Mouse (Mus musculus): Measurements from ENCODE around the gene Ppip5k2. TPM values are rescaled to one million over a fixed set of nuclear protein-coding genes. Genes with fewer than 3 reads are reported as not detected.
A peak's percentile ranks its signal among the peaks of the same experiment; 100 is the strongest.
"Not testable (repeated sequence)": the region's sequence is repeated elsewhere in the genome, so short reads cannot be mapped to it uniquely, and the experiment has no call there.

Gene Ppip5k2
- 16.9 and 17.2 TPM in 2 replicates for total RNA-seq (2021)
- long read RNA-seq, experiment 1, full-length matches to known transcripts, result 2 of 5 reads
- long read RNA-seq, experiment 1, partial matches to known transcripts, result 0 of 5 reads
- long read RNA-seq, experiment 1, other reads (novel, unspliced or antisense), result 3 of 5 reads
- long read RNA-seq, experiment 2, full-length matches to known transcripts, result 3 of 5 reads
- long read RNA-seq, experiment 2, partial matches to known transcripts, result 1 of 5 reads
- long read RNA-seq, experiment 2, other reads (novel, unspliced or antisense), result 1 of 5 reads

DNA sequence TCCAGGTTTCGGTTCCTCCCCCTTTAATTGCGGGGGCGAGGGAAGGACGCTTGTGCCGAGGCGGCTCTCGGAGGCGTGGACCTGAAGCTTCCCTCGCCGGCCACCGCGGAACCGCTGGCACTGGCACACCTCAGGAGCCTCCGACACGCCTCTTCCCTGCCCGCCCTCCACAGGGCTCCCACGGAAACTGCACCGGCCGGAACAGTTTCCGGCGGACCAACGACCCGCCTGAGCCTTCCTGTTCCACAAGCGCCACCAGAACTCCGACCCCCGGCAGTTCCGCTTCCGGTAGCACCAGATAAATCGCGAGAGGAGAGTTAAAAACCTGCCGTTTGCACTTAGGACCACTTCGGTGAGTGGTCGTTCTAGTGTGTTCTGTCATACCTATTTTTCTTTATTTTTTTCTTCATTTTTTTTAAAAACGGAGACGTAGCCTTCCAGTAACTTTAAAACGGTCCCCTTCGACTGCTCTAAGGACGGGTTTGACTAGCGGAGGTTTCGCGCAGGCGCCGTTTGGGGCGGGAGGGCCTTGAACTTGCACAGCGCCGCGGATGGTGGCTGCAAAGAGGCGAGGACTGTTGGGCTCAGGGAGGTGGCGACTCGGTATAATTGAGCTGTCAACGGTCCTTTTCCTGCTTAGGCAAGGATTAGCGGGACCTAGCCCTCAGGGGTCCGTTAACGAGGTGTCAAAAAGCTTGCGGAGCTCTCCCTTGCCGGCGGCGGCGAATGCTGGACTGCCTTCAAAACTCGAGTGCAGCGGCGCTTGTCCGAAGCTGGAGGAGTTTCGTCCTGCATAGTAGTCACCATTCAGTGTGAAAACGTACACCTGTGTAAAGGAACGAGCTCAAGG, at the start of gene Ppip5k2, which contains the start of gene Gin1:
Ppip5k2 (minus strand) TSS at position 508 of the 850 bp plus-strand sequence.
Gin1 (plus strand) TSS at position 269 of the 850 bp plus-strand sequence.
- DNase-seq, result peak; percentile 97

DNA sequence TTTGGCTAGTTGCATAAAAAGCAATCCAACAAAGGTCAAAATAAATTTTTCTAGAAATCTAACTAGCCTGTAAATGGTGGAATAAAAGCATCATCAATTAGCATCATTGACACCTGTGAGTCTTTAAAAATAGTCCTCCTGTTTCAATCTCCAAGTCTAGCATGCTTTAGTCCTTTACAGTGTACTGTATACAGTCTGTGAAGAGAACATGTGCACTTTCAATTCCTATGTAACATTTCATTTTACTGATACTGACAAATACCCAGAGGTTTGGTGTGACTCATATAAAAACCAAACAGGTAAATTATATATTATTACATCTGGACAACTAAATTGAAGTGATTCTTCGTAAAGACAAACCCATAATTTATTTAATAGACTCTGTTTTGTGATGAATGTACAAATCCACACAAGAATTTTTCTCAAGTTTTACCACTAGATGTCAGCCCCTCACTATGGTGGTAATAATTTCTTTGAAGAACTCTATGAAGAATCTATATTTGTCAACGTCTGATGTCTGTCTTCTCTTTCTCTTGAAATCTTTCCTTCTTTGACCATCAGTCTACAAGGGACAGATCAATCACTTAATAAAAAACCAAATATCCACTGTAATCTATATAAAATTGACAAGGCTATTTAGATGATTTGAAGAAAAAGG, 39.2 kb upstream of the Ppip5k2 start:
- no peak for DNase-seq

DNA sequence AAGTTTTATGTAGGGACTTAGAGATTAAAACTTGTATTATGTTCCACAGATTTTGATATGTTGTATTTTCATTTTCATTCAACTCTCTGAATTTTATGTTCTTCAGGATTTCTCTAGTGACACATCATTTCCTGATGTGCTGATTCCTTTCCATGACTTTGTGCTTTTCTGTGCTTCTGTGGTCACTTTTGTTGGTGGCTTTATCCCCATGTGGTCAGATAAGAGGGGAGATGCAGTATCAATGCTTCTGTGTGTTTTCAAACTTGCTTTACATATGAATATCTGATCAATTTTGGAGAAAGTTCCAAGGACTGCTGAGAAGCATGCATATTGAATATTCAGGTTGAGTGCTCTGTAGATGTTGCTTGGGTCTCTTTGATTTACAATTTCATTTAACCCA, 34.3 kb upstream of the Ppip5k2 start:
- DNase-seq, result no peak

DNA sequence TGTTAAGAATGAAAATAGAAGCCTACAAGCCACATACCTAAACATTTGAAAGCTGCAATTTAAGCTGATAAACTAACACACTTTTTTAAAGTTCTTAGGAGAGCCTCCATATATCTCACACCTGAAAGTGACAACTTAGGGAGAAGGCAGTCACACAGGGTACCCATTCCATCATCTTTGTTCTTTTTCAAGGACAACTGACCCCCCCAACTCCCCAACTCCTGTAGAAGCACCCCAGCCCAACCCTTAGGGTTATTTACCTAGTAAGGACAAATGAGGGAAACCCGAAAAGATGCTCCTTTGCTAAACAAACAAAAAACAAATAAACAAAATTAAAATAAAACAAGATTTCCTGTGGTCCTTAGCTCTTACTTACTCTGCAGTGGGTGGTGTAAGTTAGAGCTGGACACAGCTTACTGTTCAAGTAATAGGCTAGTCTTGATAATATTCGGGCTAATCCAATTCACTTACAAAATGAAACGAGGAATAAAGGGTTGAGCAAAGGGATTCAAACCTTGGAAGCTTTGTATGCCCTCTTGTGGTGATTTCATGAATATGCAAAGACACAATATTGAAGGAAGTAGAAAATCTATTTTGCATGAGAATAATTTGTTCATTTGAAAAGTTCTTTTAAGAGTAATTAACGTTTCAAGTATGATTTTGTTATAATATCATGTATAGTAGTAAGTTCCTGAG, 32.1 kb upstream of the Ppip5k2 start:
- no peak for DNase-seq

DNA sequence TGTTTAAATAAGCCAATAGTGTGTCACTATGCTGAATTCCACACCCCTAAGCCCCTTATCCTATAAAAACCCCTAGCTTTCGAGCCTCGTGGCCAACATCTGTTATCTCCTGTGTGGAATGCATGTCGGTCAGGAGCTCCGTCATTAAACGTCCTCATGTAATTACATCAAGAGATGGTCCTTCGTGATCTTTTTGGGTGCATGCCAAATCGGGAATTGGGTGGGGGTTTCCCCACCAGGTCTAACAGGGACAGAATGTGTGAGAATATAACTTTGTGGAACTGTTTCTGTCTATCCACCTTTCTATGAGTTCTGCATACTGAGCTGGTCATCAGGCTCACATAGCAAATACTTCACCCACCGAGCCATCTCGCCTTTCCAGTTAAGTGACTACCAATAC, 25.7 kb upstream of the Ppip5k2 start:
- DNase-seq, result no peak

DNA sequence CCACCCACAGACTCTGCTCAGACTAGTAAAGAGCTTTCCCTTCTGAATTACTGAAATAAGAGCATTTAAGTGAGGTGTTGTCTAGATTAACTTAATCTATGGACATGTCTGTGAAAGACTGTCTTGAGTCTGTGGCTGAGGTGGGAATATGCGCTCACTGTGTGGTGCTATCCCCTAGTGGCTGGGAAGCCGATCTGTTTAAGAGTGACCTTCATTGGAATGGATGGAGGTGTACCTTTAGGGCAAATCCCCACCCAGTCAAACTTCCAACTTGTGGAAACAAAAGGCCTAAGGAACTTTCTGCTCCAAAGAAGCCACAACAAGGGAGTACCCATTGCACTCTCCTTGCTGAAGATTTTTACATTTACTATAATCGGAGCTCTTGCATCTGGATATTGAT, 23.9 kb upstream of the Ppip5k2 start:
- DNase-seq, result no peak

DNA sequence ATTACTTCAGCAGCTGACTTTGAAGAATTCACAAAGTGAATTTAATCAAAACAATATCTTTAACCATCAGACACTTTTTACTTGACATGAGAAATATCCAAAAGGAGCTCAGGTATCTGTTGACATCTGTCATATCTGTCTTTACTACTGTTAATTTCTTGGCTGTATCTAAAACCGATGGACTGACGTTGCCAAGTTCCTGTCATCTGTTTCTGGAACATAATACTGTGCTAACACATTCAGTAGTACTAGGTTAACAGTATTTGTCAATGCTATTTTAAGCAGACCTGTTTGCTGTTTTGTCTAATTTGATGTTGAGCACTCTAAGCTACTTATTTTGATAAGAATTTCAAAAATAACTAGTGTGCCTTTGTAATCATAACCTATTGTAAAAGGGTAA, 18.3 kb upstream of the Ppip5k2 start:
- no peak for DNase-seq

DNA sequence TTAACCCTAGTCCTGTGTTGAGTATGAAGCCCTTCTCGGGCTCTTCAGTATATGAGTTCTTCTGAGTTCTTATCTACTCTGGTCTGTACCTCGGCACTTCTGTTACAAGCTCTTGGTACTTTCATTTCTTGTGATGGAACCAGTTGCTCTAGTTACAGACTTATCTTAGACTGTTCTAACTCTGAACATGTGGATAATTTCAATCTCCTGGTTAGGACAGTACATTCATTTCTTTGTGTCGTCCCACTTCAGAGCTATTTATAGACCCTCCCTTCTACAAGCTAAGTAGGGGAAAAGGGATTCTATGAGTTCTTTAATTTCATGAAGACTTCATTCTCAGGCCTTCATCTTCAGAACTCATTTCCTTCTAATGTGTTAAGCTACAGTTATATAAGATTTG, 17.5 kb upstream of the Ppip5k2 start:
- no peak for DNase-seq

DNA sequence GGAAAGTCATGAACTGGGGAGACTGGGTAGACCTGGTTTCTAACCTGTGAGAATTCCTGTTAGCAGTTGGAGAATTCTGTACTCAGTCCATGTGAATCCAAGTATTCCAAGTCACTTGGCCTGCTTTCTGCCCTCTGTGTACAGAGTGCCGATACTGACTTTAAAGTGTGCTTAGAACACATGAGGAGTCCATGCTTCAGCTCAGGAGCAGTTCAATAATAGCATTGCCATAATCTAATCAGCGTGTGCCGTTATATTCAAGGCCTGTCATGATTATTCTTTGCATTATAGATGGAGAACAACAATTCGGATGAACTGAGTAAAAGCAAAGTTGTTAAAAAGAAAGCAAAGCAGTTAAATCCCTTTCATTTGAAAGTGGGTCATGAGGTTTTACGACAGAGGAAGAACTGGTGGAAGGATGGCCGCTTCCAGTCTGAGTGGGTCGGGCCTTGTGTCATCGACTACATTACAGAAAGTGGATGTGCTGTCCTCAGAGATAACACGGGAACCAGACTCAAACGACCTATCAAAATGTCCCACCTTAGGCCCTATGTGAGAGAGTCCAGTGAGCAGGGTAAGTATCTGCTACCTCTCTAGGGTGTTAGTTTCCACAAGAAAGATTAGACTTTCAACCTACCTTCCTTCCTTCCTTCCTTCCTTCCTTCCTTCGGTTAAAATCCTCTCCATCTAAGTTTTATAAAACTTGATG, 15.6 kb upstream of the Ppip5k2 start:
- no peak for DNase-seq

DNA sequence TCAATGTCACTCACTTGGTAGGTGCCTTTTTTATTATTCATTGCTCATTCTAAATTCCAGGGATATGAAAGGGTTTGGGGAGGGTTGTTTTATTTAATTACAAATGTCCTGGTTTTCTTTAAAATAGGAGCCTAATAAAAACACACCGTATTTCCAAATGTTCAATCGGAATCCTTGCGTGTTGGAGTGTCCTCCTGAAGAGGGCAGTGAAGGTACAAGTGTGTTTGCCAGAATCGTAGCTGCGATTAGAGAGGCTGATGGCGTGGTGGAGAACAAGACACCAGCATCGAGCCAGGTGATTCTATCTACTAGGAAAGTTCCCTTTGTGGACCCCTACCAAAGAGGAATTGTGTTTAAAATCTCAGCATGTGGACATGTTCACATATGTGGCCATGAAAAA, 14.7 kb upstream of the Ppip5k2 start:
- DNase-seq, result no peak

DNA sequence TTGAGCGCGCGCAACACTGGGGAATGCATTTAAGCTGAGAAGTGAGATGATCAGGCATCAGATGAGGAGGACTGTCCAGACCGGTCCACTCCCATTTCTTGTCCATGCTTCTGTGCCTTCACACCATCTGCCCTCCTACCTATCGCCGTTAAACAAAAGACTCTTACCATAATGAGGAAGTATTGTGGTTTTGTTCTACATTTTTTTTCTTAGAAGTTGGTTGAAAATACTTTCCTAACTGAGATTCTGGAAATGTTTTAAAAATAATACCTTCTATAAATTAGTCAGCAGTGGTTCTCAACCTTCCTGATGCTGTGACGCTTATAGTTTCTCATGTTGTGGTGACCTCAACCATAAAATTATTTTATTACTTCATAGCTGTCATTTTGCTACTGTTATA, 11.5 kb upstream of the Ppip5k2 start:
- DNase-seq, result no peak

DNA sequence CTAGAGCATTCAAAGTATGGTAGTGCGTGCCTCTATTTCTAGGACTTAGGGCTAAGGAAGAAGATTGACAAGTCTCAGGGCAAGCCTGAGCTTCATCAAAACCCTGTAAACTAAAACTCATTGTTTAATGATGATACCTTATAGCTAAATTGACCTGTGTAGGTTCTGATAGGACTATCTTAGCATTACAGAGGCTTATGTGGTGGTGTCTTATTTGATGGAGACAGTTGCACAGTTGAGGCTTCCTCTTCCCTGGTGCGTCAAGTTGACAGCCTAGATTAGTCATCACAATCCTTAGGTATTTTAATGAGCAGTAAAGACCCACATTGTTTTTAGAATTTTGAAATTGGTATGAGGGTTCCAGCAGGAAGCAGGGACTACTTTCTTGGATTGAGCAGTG, 3.8 kb upstream of the Ppip5k2 start:
- no peak for DNase-seq

DNA sequence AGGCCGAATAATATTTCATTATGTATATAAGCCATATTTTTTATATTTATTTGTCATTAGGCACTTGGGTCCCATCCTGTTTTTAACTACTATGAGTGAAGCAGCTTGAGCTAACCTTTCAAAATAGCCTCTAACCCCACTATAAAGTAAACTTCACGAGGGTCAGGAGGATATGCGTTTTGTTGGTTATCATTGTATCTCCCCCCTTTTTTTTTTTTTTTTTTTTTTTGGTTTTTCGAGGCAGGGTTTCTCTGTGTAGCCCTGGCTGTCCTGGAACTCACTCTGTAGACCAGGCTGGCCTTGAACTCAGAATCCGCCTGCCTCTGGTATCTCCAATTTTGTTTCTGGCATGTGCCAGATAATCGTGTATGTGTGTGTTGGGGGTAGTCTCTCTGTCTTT, 3.2 kb upstream of the Ppip5k2 start:
- DNase-seq, result no peak

DNA sequence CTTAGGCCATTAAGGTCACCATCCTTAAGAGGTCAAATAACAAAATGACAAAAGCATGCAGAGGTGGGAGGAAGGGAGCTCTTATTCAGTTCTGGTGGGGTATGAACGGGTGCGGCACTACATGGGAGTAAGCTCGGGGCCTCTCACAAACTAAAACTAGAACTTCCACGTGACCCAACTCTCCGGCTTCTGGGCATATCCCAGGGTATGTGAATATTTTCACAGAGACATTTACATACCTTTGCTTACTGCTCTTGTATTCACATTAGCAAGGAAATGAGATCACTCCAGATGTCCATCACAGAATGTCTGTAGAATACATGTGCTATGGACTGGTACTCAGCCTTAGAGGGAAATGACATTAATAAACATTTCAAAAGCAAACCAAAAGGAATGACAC, 1.5 kb upstream of the Ppip5k2 start:
- DNase-seq, result no peak

DNA sequence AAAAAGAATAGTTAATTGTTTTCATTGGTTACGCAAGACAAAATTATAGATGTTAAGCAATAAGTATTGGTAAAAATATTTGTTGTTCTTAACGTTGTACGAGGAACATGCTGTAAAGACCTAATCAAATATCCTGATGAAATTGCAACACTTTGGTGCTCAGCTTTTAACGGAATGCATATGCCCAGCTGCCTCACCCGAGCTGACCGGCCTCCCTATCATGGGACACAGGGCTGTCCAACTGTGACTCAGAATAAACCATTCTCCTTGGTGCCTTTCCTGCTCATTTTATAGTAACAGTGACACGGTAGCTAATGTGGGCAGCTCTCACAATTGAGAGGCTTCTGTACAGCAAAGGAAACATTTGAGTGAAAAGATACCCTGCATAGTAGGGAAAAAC, 907 bp upstream of the Ppip5k2 start:
- peak; percentile 54 for DNase-seq

DNA sequence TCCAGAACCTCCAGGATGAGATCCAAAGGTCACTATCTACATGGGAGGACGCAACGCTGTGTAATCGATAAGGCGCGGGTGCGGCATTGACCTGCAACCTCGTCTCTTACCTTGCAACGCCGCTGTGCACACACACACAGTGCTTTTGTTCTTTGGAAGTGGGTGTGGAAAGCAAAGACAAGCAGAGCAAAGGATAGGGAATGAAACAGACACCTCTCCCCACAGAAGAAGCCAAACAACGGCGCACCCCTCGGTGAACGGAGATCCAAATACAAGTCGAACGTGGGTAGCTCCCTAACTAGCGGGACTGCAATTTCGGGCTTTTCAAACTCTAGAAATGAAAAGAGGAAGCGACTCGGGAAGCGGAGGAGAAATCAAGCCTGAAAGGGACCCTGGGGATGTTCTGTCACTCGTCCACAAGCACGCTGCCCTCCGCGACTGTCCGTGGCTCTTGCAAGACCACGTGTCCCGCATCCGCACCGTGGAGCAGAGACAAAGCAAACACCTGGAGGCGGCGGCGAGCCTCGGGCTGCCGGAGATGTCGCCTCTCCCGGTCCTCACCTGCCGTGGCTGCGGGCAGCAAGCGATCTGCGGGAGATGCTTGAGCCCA, 812 bp downstream of the Ppip5k2 start:
- no peak for DNase-seq

DNA sequence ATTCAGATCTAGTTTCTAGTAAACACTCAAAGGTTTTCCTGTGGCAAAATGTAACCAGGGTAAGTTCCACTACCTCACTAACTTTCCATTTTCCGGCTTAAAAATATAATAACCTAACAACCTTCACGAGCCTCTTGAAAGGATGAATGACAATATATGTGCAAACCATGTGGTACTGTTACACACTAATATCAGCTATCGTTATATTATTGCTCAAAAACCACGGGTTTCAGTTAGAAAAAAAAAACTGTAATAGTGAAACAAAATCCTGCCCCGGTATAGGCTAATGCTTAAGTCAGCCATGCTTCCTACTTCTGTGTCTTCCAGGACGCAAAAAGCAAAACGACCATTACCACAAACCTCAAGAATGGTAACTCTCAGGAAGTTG, 1.3 kb downstream of the Ppip5k2 start:
- DNase-seq, result no peak

DNA sequence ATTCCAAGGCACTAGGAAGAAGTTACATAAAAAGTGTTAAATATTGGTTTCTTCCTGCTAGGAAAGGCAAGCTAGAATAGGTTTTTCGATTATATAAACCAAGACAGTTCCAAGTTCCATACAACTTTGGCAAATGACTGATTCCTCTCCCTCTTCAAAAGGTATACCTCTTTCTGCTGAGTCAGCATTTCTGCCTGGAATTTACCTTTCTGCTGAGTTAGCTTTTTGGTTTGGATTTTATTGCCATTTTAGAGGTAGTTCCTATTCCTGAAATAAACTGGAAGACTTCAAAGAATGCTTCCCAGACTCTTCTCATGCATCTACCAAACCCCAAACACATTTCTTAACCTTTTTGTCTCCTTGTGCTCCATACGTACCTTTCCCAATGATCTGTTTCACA, 2.1 kb downstream of the Ppip5k2 start:
- DNase-seq, result no peak

DNA sequence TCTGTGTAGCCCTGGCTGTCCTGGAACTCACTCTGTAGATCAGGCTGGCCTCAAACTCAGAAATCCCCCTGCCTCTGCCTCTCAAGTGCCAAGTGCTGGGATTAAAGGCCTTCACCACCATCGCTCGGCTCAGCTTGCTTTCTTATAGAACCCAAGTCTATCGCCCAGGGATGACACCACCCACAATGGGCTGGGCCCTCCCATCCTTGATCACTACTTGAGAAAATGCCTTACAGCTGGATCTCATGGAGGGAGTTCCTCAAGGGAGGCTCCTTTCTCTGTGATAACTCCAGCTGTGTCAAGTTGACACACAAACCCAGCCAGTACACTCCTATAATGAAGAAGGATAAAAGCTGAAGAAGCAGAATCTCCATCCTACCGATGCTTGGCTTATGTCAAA, 4.5 kb downstream of the Ppip5k2 start:
- not testable (repeated sequence) for DNase-seq

DNA sequence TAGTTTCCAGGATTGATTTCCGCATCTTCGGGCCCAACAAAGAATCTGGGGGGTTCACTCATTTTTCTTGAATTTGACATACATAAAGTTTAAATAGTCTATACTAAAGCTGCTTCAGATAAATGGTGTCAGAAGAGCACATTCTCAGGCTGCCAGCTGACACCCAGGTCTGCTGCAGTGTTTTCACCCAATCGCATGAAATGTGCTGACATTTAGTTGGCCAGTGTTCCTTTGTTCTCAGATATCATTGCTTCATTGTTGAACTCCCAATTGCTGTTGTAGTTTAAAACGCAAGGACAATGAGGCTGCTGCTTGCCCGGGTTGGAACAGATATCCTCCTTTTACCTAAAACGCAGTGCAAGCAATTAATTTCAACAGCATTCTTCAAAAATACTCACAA, 8.7 kb downstream of the Ppip5k2 start:
- DNase-seq, result no peak

DNA sequence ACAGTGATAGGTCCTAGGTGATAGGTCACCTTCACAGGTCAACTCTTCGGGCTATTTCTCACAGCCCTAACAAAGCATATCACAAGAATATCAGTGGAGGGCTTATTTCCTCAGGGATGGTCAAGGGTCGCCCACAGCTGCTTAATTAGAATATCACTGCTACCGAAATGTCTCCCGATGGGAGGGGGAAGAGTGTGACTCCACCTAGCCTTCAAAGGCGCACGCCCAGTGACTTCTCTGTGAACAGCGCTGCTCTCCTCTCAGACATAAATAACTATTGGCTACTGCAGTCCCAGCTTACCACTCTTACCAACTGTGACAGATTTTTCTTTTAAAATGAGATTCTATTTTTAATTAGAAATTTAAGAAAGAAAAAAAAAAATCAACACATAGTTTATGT, 9.6 kb downstream of the Ppip5k2 start:
- DNase-seq, result no peak

DNA sequence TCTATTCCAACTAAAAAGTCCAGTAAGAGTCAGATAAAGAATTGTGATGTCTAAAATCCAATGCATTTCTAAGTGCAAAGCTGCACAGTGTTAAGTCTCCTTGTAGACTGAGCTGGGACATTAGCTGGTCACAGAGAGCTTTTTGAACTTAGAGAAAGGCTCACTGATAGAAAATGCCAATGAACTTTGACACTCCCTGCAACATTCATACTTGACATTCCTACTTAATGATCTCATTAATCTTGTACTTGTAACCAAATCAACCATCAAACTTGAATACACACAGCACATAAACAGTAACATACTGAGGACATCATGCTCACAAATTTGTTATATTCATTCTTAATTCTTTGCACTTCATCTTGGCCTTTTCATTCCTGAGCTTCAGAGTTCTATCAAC, 10.4 kb downstream of the Ppip5k2 start:
- DNase-seq, result no peak
